Mouse (Mus musculus): ENCODE results near the gene Ccdc125.
"Not testable (repeated sequence)": the region's sequence is repeated elsewhere in the genome, so short reads cannot be mapped to it uniquely, and the experiment has no call there.

Gene Ccdc125

GRCm38 (mm10) chr13:100715467-100715866, 46.0 kb downstream of the Ccdc125 start:
- DNase-seq (ENCODE audit: low read depth, low spot score) = no peak

GRCm38 (mm10) chr13:100721656-100722055, 52.1 kb downstream of the Ccdc125 start:
- no peak for DNase-seq (ENCODE audit: low read depth, low spot score)

GRCm38 (mm10) chr13:100724051-100724754, 54.7 kb downstream of the Ccdc125 start:
- no peak for DNase-seq (ENCODE audit: low read depth, low spot score)

- no peak for DNase-seq (ENCODE audit: low read depth, low spot score)
Measured at GRCm38 (mm10) chr13:100725194-100725593, 55.7 kb downstream of the Ccdc125 start.

- no peak for DNase-seq (ENCODE audit: low read depth, low spot score)
Measured at GRCm38 (mm10) chr13:100728086-100728485, 58.6 kb downstream of the Ccdc125 start.

- not testable (repeated sequence) for DNase-seq (ENCODE audit: low read depth, low spot score)
Measured at GRCm38 (mm10) chr13:100728530-100728929, 59.0 kb downstream of the Ccdc125 start.

- DNase-seq (ENCODE audit: low read depth, low spot score) = no peak
Measured at GRCm38 (mm10) chr13:100730153-100730860, 60.8 kb downstream of the Ccdc125 start.

GRCm38 (mm10) chr13:100730861-100731176, 61.3 kb downstream of the Ccdc125 start, which contains the start of gene Cdk7:
Gene Cdk7, minus strand, starts transcription at chr13:100730939.
- peak; percentile 94 for DNase-seq (ENCODE audit: low read depth, low spot score)

- not testable (repeated sequence) for DNase-seq (ENCODE audit: low read depth, low spot score)
Measured at GRCm38 (mm10) chr13:100731462-100732046, 62.0 kb downstream of the Ccdc125 start.

- no peak for DNase-seq (ENCODE audit: low read depth, low spot score)
Measured at GRCm38 (mm10) chr13:100732756-100733155, 63.2 kb downstream of the Ccdc125 start.

- DNase-seq (ENCODE audit: low read depth, low spot score) = no peak
Measured at GRCm38 (mm10) chr13:100742831-100743230, 73.3 kb downstream of the Ccdc125 start.

GRCm38 (mm10) chr13:100743346-100744035, 74.0 kb downstream of the Ccdc125 start:
- DNase-seq (ENCODE audit: low read depth, low spot score) = no peak

GRCm38 (mm10) chr13:100744036-100744744, 74.7 kb downstream of the Ccdc125 start, which contains the start of gene Mrps36:
Gene Mrps36, minus strand, starts transcription at chr13:100744659.
- DNase-seq (ENCODE audit: low read depth, low spot score) = peak; percentile 88

- peak; percentile 62 for DNase-seq (ENCODE audit: low read depth, low spot score)
Measured at GRCm38 (mm10) chr13:100746090-100746489, 76.6 kb downstream of the Ccdc125 start.
